Mouse (Mus musculus) bone marrow, adult 2 months (tissue): ENCODE results near the gene Fbxo7.

ENCODE experiments used
- CTCF ChIP-seq: fragments of 200-500 bp; IDR thresholded peaks from 2 replicates; pipeline ENCODE4 v1.5.1; 2011; ENCODE audit warnings: low read length, control low read depth; ENCODE audit not compliant: control insufficient read depth, insufficient read depth
- POLR2A ChIP-seq: fragments of 200-500 bp; IDR thresholded peaks from 2 replicates; pipeline ENCODE4 v1.6.1; 2011; ENCODE audit warnings: low read depth, mild to moderate bottlenecking, control low read depth, low read length, borderline replicate concordance; ENCODE audit not compliant: control insufficient read depth

GRCm38 (mm10) chr10:86063018-86063384 lies 41.2 kb downstream of the Fbxo7 start:
- TF ChIP-seq CTCF (no peak), POLR2A (no peak)
